Mouse (Mus musculus) kidney, adult 11 months (tissue): ENCODE data around the gene Tmem60.
A peak's percentile ranks its signal among the peaks of the same experiment; 100 is the strongest.

Experiments used
- DNase-seq: peaks from one replicate; pipeline ENCODE4 v3.0.0; 2022

The Tmem60 gene

DNA sequence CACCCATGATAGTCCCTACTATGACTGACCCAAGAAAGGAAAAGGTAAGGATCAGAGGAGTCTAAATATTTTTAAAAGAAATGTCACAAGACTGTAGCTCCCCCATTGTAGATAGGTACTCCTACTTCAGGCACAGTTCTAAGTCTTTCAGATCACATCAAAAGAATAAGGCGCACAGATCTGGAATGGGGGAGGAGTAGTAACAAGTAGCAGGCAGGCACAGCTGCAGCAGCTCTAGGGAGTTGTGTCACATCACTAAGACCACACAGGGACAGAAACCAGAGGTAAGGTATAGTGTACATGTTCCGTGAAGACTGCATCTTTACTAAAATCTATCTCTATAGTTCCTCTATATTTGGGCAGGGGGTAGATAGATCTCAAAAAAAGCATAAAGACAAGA is 29.8 kb downstream of the Tmem60 start:
- no peak for DNase-seq

DNA sequence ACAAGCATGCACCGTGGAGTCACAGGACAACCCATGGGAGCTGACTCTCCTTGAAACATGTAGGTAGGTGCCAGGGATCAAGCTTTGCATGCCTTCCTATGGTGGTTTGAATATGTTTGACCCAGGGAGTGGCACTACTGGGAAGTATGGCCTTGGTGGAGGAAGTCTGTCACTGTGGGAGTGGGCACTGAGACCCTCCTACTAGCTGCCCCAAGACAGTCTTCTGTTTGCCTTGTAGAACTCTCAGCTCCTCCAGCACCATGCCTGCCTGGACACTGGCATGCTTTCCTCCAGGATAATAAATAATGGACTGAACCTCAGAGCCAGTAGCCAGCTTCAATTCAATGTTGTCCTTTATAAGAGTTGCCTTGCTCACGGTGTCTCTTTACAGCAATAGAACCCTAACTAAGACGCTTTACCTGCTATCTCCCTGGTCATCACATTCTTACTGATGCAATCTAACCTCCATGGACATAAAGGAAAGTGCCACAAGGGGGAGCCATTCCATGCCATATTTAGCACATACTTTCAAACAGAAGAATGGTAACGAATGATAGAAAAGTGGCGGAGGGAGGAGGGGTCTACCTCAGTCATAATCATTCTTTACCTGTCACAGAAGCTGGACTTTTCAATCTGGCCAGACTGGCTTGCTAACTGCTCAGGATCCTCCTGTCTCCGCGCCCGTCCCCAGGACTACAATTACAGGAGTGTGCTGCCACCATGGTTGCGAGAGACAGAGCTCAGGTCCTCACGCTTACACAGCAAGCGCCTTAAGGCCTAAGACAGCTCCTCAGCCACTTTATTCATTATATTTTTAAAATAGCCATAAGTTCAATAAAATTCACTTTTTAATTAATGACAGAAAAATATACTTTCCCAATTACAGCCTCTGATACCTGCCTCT is 31.6 kb downstream of the Tmem60 start:
- DNase-seq: peak; percentile 51

DNA sequence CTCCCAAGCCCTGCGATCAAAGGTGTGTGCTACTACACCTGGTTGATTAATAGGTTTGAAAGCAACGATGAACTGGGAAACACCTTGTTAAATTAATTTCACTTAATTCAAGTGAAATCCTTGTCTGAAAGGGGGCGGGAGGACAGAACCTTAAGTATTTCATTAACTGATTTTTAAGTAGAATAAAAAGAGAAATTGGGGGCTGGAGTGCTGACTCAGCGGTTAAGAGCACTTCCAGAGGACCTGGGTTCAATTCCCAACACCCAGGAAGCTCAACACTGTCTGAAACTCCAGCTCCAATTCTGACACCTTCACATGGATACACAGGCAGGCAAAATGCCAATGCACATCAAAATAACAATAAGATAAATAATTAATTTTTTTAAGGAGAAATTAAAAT is 37.0 kb downstream of the Tmem60 start:
- no peak for DNase-seq

GRCm38 (mm10) chr5:20919566-20919965 is 37.6 kb downstream of the Tmem60 start:
- no peak for DNase-seq

DNA sequence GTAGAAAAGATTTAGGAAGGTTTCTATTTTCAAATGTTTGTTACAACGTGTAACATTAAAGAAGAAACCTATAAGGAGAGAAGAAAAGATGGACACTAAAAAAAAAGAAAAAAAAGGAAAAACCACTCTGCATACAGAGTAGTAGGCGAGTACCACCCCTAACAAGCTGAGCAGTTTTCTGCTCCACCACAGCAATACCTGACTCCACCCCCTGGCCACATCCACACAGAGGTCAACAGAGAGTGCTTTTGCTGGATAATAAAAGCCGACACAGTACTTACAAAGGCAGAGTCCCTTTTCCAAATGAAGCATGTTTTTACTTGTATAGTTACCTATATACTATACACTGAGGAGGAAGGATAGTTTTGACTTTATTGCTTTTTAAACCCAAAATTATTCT is 42.6 kb downstream of the Tmem60 start:
- DNase-seq: no peak

DNA sequence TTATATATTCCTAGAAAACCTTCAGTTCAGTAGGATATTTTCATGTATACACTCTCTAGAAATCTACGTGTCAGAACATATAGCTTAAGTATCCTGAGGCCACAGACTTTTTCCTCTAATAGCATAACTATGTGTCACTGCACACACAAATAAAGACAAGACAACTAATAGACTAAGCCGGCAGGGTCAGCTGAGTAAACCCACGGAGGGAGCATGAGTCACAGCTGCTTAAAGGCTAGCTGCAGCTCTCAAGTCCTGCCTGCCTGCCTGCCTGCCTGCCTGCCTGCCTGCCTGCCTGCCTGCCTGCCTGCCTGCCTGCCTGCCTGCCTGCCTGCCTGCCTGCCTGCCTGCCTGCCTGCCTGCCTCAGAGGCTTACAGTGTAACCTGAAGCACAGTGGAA is 43.5 kb downstream of the Tmem60 start:
- DNase-seq: no peak

DNA sequence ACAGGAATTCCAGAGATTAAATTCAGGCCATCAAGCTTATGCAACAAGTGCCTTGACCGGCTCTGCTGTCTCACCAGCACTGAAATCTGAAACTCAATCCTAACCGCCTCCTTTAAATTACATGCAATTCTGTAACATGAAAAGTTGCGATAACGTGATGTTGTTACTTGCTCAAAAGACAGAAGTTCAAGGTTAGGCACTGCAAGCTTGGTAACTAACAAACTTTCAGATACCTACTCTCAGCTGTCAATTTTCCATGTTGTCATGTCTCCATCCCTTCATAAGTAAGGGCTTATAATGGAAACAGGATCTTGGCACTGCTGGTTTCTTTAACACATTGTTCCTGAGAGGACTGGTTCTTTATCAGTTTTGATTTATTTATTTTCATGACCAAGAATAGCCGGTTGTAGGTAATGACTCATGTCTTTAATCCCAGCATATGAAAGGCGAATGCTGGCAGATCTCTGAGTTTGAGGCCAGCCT is 47.7 kb downstream of the Tmem60 start:
- no peak for DNase-seq

GRCm38 (mm10) chr5:20930430-20930829 is 48.4 kb downstream of the Tmem60 start:
- DNase-seq: no peak

GRCm38 (mm10) chr5:20931300-20931699 is 49.3 kb downstream of the Tmem60 start:
- DNase-seq: no peak

DNA sequence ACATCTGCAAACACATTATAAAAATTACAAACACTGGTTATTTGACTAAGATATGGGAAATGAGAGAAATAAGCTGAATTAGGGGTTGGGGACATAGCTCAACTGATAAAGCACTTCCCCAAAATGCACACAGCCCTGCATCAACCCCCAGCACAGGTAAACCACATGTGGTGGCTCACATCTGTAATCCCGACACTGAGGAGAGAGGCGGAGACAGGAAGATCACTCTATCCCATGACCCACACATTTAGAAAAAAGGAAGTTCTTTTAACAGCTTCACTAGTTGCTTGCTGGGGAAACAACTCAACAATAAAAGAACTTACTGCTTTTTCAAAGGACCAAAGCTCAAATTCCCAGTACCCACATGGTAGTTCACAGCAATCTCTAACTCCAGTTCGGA is 50.6 kb downstream of the Tmem60 start:
- DNase-seq: no peak

DNA sequence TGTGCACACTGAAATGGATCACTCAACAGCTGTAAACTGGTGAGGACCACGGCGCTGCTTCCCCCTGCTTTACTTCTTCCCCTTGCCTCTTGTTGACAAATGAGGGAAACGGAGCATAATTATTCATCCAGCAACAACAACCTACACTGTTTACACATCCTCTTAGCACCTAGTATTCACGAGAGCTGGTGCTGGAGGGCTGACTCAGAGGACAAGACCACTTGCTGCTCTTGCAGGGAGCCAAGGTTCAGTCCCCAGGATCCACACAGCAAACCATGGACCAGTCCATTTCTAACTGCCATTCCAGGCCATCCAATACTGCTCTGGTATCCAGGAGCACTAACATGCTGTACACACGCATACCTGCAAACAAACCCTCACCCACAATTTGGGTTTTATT is 53.9 kb downstream of the Tmem60 start:
- DNase-seq: no peak
